Mouse (Mus musculus) neural tube, embryonic 15.5 days (tissue): ENCODE measurements around the gene Vmn1r137. TPM values are rescaled to one million over a fixed set of nuclear protein-coding genes. Genes with fewer than 3 reads are reported as not detected.
"Not testable (repeated sequence)": the region's sequence is repeated elsewhere in the genome, so short reads cannot be mapped to it uniquely, and the experiment has no call there.

Experiments used
- ATAC-seq: fragments of 200-750 bp; cut with Nextera tagmentation; 2 replicates; pipeline ENCODE4 v1.8.0; 2017; ENCODE audit warnings: mild to moderate bottlenecking, moderate TSS enrichment, moderate library complexity; ENCODE audit not compliant: low FRiP score
- H3K27ac ChIP-seq: fragments of 300-500 bp; sonication (generic); replicated peaks from 2 replicates; pipeline ENCODE4 v1.5.1; 2015; ENCODE audit warnings: mild to moderate bottlenecking, inconsistent platforms
- H3K27me3 ChIP-seq: fragments of 300-500 bp; sonication (generic); replicated peaks from 2 replicates; pipeline ENCODE4 v1.6.1; 2015; ENCODE audit warnings: inconsistent platforms
- H3K36me3 ChIP-seq: fragments of 300-500 bp; sonication (generic); 2 replicates; pipeline ENCODE4 v1.6.1; 2015; ENCODE audit warnings: inconsistent platforms
- H3K4me1 ChIP-seq: fragments of 300-500 bp; sonication (generic); 2 replicates; pipeline ENCODE4 v1.6.1; 2015; ENCODE audit warnings: inconsistent platforms
- H3K4me2 ChIP-seq: fragments of 300-500 bp; sonication (generic); 2 replicates; pipeline ENCODE4 v1.6.1; 2015; ENCODE audit warnings: inconsistent platforms, mild to moderate bottlenecking, moderate library complexity
- H3K4me3 ChIP-seq: fragments of 300-500 bp; sonication (generic); replicated peaks from 2 replicates; pipeline ENCODE4 v1.5.1; 2015; ENCODE audit warnings: mild to moderate bottlenecking, inconsistent platforms
- H3K9ac ChIP-seq: fragments of 300-500 bp; sonication (generic); replicated peaks from 2 replicates; pipeline ENCODE4 v1.6.1; 2015; ENCODE audit warnings: mild to moderate bottlenecking, inconsistent platforms
- H3K9me3 ChIP-seq: fragments of 300-500 bp; sonication (generic); replicated peaks from 2 replicates; pipeline ENCODE4 v1.6.1; 2016; ENCODE audit warnings: inconsistent platforms
- WGBS: fragments of 180-500 bp; shearing (Covaris S2); methylation state at CpG from one replicate; pipeline ENCODE4 v1.1.7; 2015; ENCODE audit warnings: mixed read lengths; 5-methylcytosine and 5-hydroxymethylcytosine counted together
- polyA plus RNA-seq: library from polyadenylated mRNA; unstranded; fragments of >200 nt; fragmentation: Nextera tagmentation; extraction: Ambion mirVana; gene quantifications from 2 replicates; pipeline ENCODE4 v1.2.1, GENCODE M21; 2015

The Vmn1r137 gene
- not detected in 2 replicates for polyA plus RNA-seq

DNA sequence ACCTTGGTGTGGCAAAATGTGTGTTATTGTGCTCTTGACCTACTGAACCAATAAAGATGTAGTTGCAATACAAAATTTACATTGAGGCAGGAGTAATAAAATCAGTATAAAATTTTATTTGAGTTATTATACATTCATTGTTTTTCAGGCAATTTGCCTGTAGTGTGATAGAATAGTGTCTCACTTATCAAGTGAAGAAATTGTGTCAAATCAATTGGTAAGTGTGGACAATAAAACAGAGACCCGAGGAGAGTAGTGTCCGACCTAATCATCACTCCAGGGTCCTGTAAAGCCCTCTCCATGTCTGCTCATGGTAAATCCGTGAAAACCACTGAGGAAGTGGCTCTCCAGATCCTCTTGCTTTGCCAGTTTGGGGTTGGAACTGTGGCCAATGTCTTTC lies at the start of gene Vmn1r137:
Gene Vmn1r137, plus strand, starts transcription at position 301 of the 400 bp plus-strand sequence.
- not testable (repeated sequence) for H3K4me2 ChIP-seq, H3K9me3 ChIP-seq, H3K27ac ChIP-seq, H3K4me3 ChIP-seq, H3K27me3 ChIP-seq, H3K36me3 ChIP-seq, ATAC-seq, H3K9ac ChIP-seq, H3K4me1 ChIP-seq
- WGBS = no CpG with 5 or more reads among the region's 3 CpGs

DNA sequence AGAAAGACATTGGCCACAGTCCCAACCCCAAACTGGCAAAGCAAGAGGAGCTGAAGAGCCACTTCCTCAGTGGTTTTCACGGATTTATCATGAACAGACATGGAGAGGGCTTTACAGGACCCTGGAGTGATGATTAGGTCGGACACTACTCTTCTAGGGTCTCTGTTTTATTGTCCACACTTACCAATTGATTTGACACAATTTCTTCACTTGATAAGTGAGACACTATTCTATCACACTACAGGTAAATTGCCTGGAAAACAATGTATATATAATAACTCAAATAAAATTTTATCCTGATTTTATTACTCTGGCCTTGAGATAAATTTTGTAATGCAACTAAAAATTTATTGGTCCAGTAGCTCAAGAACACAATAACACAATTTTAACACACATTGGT lies 34.4 kb downstream of the Vmn1r137 start, which contains the start of gene Vmn1r138:
Gene Vmn1r138, minus strand, starts transcription at position 101 of the 400 bp plus-strand sequence.
- not testable (repeated sequence) for H3K4me2 ChIP-seq, H3K27ac ChIP-seq, H3K4me3 ChIP-seq, ATAC-seq, H3K9ac ChIP-seq, H3K4me1 ChIP-seq, H3K27me3 ChIP-seq, H3K36me3 ChIP-seq, H3K9me3 ChIP-seq
- no CpG with 5 or more reads among the region's 2 CpGs for WGBS

Other genes with a start within 250 kb of the Vmn1r137 start
- not detected in 2 replicates for gene Gm4175, start 233.1 kb upstream of the Vmn1r137 start, polyA plus RNA-seq
- not detected in 2 replicates for gene Gm4177, start 197.9 kb upstream of the Vmn1r137 start, polyA plus RNA-seq
- not detected in 2 replicates for gene Vmn1r135, start 162.2 kb upstream of the Vmn1r137 start, polyA plus RNA-seq
- not detected in 2 replicates for gene Gm5725, start 150.3 kb upstream of the Vmn1r137 start, polyA plus RNA-seq
- not detected in 2 replicates for gene Gm5891, start 73.3 kb upstream of the Vmn1r137 start, polyA plus RNA-seq
- gene Vmn1r138, start 34.3 kb downstream of the Vmn1r137 start, polyA plus RNA-seq = not detected in 2 replicates
- not detected in 2 replicates for gene Gm6176, start 61.7 kb downstream of the Vmn1r137 start, polyA plus RNA-seq
- not detected in 2 replicates for gene Vmn1r139, start 74.5 kb downstream of the Vmn1r137 start, polyA plus RNA-seq
- not detected in 2 replicates for gene Gm16451, start 123.7 kb downstream of the Vmn1r137 start, polyA plus RNA-seq
- not detected in 2 replicates for gene Gm10666, start 140.2 kb downstream of the Vmn1r137 start, polyA plus RNA-seq
- not detected in 2 replicates for gene Vmn1r142, start 169.4 kb downstream of the Vmn1r137 start, polyA plus RNA-seq
- gene Vmn1r143, start 194.8 kb downstream of the Vmn1r137 start, polyA plus RNA-seq = not detected in 2 replicates
- not detected in 2 replicates for gene Gm8653, start 206.7 kb downstream of the Vmn1r137 start, polyA plus RNA-seq
- gene Gm8453, start 234.9 kb downstream of the Vmn1r137 start, polyA plus RNA-seq = not detected in 2 replicates